Mouse (Mus musculus): ENCODE data around the gene Snx9. TPM values are rescaled to one million over a fixed set of nuclear protein-coding genes. Genes with fewer than 3 reads are reported as not detected.

Snx9 gene
- total and polyA plus RNA-seq, 2 experiments from 2014 or later = 4.8 to 10.4 TPM

DNA sequence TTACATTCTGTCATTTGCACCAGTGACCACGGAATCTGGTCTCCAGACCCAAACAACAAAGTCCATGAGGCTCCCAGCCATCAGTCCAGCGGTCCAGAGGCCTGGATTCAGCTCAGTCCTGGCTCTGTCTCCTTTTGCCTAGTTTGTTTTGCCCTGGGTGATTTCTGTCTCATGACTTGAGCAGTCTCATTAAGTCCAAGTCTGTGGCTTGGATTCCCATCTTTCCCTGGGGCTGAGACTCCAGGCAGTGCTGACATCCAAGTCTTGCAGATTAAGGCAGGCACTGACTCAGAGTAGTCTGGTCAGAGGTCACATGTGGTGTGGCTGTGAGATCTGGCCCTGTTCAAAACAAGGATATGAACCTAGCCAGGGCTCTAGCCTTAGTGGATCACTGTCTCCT, 35.2 kb upstream of the Snx9 start:
- no peaks in the 10 kb centered on the region for H3K9me3 ChIP-seq (ENCODE audit: low read length)
- no peak overlapping the region for H3K4me3 ChIP-seq (ENCODE audit: low read depth, low read length)
- no peaks in the 10 kb centered on the region for H3K27me3 ChIP-seq (ENCODE audit: insufficient read depth, low read length)
- no peak overlapping the region for H3K27ac ChIP-seq (ENCODE audit: low read depth, low read length)
- H3K36me3 ChIP-seq (ENCODE audit: insufficient read depth, low read length) = no peaks in the 10 kb centered on the region
- no peak overlapping the region for H3K9ac ChIP-seq (replicated peaks; ENCODE audit: low read length, poor library complexity, severe bottlenecking)
- no peak overlapping the region for H3K4me2 ChIP-seq (ENCODE audit: low read depth, low read length, poor library complexity, severe bottlenecking)
- H3K4me1 ChIP-seq (ENCODE audit: insufficient read depth, low read length) = no peaks in the 10 kb centered on the region
- WGBS = 70% methylated on average over 2 of the region's 2 CpGs
- DNase-seq (ENCODE audit: low spot score) (no peak), ATAC-seq (ENCODE audit: low FRiP score) (no peak)
- no peak for TF ChIP-seq CTCF (IDR thresholded peaks at IDR 0.05)

DNA sequence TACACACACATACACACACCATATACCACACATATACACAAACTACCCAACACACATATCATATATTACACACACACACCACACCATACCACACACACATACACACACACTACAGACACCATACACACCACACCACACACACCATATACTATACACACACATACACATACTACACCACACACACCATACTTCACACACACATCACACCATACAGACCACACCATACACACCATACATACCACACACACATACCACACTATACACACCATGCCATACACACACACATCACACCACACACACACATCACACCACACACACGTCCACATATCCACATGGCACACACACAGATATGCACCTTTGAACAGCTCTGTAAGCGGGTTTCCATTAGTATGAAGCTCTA, 34.3 kb upstream of the Snx9 start:
- Histone ChIP-seq H3K9ac (replicated peaks; ENCODE audit: low read length, poor library complexity, severe bottlenecking) (no peak overlapping the region), H3K27me3 (ENCODE audit: insufficient read depth, low read length) (no peaks in the 10 kb centered on the region), H3K4me3 (ENCODE audit: low read depth, low read length) (no peak overlapping the region), H3K9me3 (ENCODE audit: low read length) (no peaks in the 10 kb centered on the region), H3K4me2 (ENCODE audit: low read depth, low read length, poor library complexity, severe bottlenecking) (no peak overlapping the region), H3K4me1 (ENCODE audit: insufficient read depth, low read length) (no peaks in the 10 kb centered on the region), H3K27ac (ENCODE audit: low read depth, low read length) (no peak overlapping the region), H3K36me3 (ENCODE audit: insufficient read depth, low read length) (no peaks in the 10 kb centered on the region)
- DNase-seq (ENCODE audit: low spot score) (no peak), ATAC-seq (ENCODE audit: low FRiP score) (no peak)
- TF ChIP-seq CTCF (IDR thresholded peaks at IDR 0.05) = no peak
- WGBS = 88% methylated on average over 2 of the region's 2 CpGs

DNA sequence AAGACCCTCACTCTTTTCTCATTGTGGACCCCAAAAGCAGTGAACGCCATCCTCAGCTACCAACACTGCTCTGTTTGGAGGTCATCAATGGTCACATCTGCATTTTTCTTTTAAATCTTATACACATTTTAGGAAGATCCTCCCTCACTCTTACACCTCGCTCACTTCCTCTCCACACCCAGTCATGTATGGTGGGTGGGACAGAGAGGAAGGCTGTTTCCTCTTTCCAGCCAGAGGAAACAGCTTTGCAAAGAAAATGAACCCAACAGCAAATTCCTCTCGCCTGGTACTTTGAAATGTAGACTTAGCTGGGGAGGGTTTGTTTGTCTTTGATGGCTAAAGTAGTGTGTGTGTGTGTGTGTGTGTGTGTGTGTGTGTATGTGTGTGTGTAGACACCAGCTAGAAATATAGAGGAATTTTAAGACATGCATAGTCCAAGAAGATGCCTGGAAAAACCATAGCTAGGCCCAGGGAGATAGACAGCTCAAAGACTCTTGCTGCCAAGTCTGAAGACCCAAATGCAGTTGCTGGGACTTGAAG, 33.2 kb upstream of the Snx9 start:
- TF ChIP-seq CTCF (IDR thresholded peaks at IDR 0.05) = no peak
- Histone ChIP-seq H3K27ac (ENCODE audit: low read depth, low read length) (no peak overlapping the region), H3K36me3 (ENCODE audit: insufficient read depth, low read length) (no peaks in the 10 kb centered on the region), H3K4me1 (ENCODE audit: insufficient read depth, low read length) (no peaks in the 10 kb centered on the region), H3K4me2 (ENCODE audit: low read depth, low read length, poor library complexity, severe bottlenecking) (no peak overlapping the region), H3K4me3 (ENCODE audit: low read depth, low read length) (no peak overlapping the region), H3K9me3 (ENCODE audit: low read length) (no peaks in the 10 kb centered on the region), H3K27me3 (ENCODE audit: insufficient read depth, low read length) (no peaks in the 10 kb centered on the region), H3K9ac (replicated peaks; ENCODE audit: low read length, poor library complexity, severe bottlenecking) (no peak overlapping the region)
- DNase-seq (ENCODE audit: low spot score) = no peak
- no peak for ATAC-seq (ENCODE audit: low FRiP score)
- 75% methylated on average over 3 of the region's 3 CpGs for WGBS

DNA sequence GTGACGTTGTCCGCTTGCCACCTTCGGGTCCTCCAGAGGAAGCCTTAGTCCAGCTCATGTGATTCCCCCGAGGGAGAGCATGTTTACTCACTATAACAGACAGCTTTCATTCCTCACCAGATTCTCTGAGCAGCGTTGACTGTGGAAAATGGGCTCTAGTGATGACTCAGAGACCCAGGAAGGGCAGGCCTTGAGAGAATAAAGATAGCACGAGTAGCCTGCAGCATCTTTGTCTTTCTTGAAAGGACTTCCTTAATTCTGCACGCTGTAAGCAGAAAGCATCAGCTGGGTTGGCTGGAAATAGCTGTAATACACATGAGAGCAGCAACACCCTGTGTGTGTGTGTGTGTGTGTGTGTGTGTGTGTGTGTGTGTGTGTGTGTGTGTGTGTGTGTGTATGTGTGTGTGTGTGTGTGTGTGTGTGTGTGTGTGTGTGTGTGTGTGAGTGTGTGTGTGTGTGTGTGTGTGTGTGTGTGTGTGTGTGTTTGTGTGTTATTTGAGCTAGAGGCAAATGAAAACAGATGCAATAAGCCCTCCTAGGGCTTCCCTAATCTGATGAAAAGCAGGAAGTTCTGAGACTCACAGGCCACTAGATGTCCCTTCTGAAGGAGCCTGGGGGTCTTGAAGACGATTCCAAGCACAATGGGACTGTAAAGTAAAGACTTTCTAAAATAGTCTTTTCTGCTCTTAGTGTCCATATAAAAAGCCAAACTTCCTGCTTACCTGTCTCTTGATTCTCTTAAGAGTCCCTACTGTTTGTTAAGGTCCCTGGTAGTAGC, 27.1 kb upstream of the Snx9 start:
- ATAC-seq (ENCODE audit: low FRiP score) (no peak), DNase-seq (ENCODE audit: low spot score) (no peak)
- no peaks in the 10 kb centered on the region for H3K9me3 ChIP-seq (ENCODE audit: low read length)
- no peak overlapping the region for H3K9ac ChIP-seq (replicated peaks; ENCODE audit: low read length, poor library complexity, severe bottlenecking)
- WGBS = 53% methylated on average over 8 of the region's 8 CpGs
- H3K4me1 ChIP-seq (ENCODE audit: insufficient read depth, low read length) = no peaks in the 10 kb centered on the region
- H3K4me3 ChIP-seq (ENCODE audit: low read depth, low read length) = no peak overlapping the region
- H3K4me2 ChIP-seq (ENCODE audit: low read depth, low read length, poor library complexity, severe bottlenecking) = no peak overlapping the region
- TF ChIP-seq CTCF (IDR thresholded peaks at IDR 0.05) = no peak
- no peak overlapping the region for H3K27ac ChIP-seq (ENCODE audit: low read depth, low read length)
- no peaks in the 10 kb centered on the region for H3K27me3 ChIP-seq (ENCODE audit: insufficient read depth, low read length)
- no peaks in the 10 kb centered on the region for H3K36me3 ChIP-seq (ENCODE audit: insufficient read depth, low read length)

DNA sequence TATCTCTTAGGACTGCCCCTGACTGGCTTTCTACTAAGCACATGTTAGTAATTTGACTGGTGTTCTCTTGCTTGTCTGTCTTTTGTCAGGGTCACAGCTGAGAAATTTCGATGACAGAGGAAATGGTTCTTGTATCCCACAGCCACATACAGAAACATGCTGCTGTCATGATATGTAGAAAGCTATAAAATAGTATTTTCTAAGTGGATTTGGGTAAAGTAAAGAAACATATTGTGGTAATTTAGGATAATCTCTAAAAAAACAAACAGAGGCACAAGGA, 26.5 kb upstream of the Snx9 start:
- 71% methylated on average over 1 of the region's 1 CpGs for WGBS
- Histone ChIP-seq H3K27ac (ENCODE audit: low read depth, low read length) (no peak overlapping the region), H3K36me3 (ENCODE audit: insufficient read depth, low read length) (no peaks in the 10 kb centered on the region), H3K27me3 (ENCODE audit: insufficient read depth, low read length) (no peaks in the 10 kb centered on the region), H3K9ac (replicated peaks; ENCODE audit: low read length, poor library complexity, severe bottlenecking) (no peak overlapping the region), H3K4me3 (ENCODE audit: low read depth, low read length) (no peak overlapping the region), H3K4me2 (ENCODE audit: low read depth, low read length, poor library complexity, severe bottlenecking) (no peak overlapping the region), H3K4me1 (ENCODE audit: insufficient read depth, low read length) (no peaks in the 10 kb centered on the region), H3K9me3 (ENCODE audit: low read length) (no peaks in the 10 kb centered on the region)
- DNase-seq (ENCODE audit: low spot score) (no peak), ATAC-seq (ENCODE audit: low FRiP score) (no peak)
- no peak for TF ChIP-seq CTCF (IDR thresholded peaks at IDR 0.05)

DNA sequence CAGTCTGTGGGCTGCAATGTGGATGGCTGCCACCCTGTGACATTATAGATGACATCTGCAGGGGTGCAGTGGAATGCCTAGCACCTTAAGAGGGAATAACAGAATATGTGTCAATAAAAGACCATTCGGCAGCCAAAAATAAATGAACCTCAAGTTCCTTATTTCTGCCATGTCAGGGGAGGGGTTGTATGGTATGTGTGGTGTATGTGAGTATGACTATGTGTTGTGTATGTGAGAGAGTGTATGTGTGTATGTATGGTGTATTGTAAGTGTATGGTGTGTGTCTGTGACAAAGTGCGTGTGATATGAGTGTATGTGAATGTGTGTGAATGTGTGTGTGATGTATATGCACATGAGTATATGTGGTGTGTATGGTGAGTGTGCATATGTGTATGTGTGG, 23.3 kb upstream of the Snx9 start:
- WGBS = 97% methylated on average over 2 of the region's 2 CpGs
- no peak for TF ChIP-seq CTCF (IDR thresholded peaks at IDR 0.05)
- Histone ChIP-seq H3K27me3 (ENCODE audit: insufficient read depth, low read length) (no peaks in the 10 kb centered on the region), H3K9ac (replicated peaks; ENCODE audit: low read length, poor library complexity, severe bottlenecking) (no peak overlapping the region), H3K36me3 (ENCODE audit: insufficient read depth, low read length) (no peaks in the 10 kb centered on the region), H3K27ac (ENCODE audit: low read depth, low read length) (no peak overlapping the region), H3K4me3 (ENCODE audit: low read depth, low read length) (no peak overlapping the region), H3K4me2 (ENCODE audit: low read depth, low read length, poor library complexity, severe bottlenecking) (no peak overlapping the region), H3K9me3 (ENCODE audit: low read length) (no peaks in the 10 kb centered on the region), H3K4me1 (ENCODE audit: insufficient read depth, low read length) (no peaks in the 10 kb centered on the region)
- DNase-seq (ENCODE audit: low spot score) = no peak
- ATAC-seq (ENCODE audit: low FRiP score) = no peak
